Mouse (Mus musculus): ENCODE data around the gene Serpinb9. TPM values are rescaled to one million over a fixed set of nuclear protein-coding genes. Genes with fewer than 3 reads are reported as not detected.
"Not testable (repeated sequence)": the region's sequence is repeated elsewhere in the genome, so short reads cannot be mapped to it uniquely, and the experiment has no call there.

Serpinb9 gene
- total RNA-seq, 2 experiments from 2014 or later: 3.0 to 3.4 TPM

DNA sequence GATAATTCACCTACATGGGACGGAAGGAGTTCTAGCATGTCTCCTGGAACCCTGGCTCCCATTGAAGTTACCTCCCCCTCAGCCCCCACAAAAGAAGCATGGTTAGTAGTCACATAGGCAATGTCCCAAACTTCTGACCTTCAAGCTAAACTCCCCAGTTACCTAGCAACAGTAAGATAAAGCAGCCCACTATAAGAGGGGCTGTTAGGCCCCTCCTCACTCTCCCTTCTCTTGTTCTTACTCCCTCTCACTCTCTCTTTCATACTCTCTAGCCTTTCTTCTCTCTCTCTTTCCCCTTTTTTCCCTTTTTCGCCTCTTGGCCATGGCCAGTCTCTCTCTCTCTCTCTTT is 9.2 kb upstream of the Serpinb9 start:
- no peak for DNase-seq (ENCODE audit: extremely low spot score in 1 of 2, low spot score in 2 of 2)
- intact Hi-C loops (cut with DNase I): no loop called here

DNA sequence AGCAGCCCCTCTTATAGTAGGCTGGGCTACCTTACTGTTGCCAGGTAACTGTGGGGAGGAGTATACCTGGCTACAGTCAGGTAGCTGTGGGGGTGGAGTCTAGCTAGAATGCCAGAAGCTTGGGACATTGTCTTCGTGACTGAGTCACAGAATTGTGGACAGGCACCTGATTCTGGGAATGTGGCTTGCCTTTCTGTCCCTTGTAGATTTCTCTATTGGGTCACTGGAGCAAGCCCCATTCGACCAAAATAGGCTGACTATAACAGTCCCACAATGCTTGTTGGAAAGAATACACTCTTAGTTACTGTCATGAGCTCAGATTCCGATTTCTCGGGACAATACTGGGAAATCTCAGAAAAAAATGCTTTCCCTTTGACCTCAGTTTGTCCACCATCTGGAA is 8.0 kb upstream of the Serpinb9 start:
- no peak for DNase-seq (ENCODE audit: extremely low spot score in 1 of 2, low spot score in 2 of 2)
- intact Hi-C loops (cut with DNase I): no loop called here

DNA sequence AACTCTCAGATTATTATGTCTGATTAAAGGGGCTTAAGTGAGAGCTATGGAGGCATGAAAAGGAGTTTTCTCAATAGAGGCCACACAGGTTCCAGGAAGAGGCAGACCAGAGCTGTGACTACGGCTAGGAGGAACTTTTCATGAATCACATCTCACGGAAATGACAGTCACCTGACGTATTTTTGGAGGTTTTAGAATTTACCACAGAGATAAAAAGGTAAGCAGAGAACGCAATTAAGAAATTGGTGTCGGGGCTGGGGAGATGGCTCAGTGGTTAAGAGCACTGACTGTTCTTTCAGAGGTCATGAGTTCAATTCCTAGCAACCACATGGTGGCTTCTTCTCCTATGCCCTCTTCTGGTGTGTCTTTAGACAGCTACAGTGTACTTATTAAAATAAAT is 1.7 kb upstream of the Serpinb9 start:
- intact Hi-C loops (cut with DNase I): no loop called here
- DNase-seq (ENCODE audit: extremely low spot score in 1 of 2, low spot score in 2 of 2): no peak

DNA sequence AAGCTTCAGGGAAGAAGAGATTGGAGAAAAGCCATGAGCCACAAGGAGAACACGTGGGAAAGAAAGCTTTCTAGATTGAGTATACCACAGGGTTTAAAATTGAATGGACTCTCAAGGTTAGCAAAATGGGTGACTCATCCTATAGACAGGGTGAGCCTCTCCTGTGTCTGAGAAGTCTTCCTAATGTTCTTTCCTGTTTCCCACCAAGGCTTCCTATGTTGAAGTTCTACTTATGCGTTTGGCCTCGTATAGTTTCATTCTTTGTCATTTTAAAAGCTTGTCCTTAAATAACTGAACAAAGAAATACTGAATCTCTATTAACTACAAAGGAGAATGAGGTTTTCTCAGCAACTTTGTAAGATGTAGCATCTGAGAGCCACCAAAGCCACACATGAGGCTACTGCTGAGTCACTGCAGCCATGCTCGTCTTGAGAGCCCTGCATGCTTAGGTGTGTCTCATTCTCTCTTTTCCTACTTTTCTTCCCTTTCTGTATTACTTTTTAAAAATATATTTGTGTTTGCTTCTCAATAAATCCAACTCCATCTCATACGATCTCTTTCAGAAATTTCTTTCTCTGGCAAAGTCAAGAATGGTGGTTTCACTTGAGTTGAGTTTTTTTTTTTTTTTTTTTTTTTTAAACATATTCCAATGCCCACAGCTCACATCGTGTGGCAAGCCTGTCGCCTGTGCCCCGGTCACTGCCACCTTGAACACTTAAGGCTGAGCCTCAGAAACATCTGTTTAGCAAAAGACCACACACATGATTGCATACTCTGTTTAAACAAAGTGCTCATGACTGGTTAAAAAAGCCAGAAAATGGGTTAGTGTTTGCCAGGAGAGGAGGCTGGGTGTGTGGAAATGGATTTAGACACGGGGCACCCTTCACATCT is 718 bp downstream of the Serpinb9 start:
- no peak for DNase-seq (ENCODE audit: extremely low spot score in 1 of 2, low spot score in 2 of 2)

DNA sequence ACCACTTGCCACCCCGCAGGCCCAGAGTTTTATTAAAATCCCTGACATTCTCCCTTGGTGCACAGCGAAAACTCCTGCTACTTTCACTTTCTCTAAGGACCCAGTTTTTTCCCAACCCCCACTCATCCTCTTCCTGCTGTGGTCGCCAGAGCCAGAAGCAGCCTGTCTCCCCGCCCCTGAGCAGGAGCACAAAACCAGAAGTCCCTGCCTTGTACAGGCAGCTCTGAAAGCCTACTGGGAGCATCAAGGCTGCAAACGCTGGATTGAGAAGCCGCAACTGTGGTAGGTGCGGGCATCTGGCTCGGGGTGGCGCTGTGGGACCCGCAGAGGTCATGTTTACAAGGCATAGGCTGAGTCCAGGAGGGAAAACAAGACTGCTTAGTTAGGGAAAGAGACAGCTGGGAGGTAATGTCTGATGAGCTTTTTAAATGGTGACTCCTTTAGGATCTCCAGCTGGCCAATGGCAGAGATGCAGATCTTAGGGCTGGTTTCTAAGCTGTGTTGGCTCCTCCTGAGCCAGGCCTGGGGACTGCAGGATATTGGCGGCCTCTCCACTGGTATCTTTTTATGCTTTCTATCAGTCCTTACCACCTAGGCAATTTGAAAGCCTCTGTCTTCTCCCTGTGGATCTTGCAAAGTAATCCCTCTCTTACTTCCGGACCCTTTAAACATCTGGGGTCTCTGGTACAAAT is 1.5 kb downstream of the Serpinb9 start:
- intact Hi-C loops (cut with DNase I): no loop called here
- peak; percentile 73 to 86 for DNase-seq (ENCODE audit: extremely low spot score in 1 of 2, low spot score in 2 of 2)

More for the DNA sequence above, 718 bp downstream of the Serpinb9 start:
- intact Hi-C loops (cut with DNase I): no loop called here

DNA sequence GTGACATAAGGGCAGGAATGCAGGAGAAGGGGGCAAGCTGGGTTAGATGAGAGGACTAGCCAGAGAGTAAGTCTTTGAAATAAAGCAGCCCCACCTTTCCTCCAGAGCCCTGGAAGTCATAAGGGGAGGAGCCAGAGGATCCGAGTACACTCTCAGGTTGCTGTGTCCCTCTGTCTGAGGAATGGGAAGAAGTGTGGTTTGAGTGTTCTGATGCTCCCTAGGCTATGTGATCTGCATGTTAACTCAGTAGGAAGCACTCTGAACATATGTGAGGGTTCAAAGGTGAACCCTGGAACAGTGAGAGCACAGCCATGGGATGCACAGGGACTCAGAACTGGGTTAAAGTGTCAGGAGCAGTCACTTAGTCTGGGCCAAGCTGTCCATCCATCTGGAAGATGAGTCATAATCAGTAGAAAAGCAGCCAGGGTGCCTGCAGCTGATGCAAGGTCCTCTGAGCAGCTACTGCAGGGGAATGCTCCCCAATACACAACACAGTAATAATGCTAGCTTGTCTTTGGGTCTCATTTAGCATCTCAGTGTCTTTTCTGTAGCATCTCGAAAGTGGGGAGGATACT is 2.5 kb downstream of the Serpinb9 start:
- DNase-seq (ENCODE audit: extremely low spot score in 1 of 2, low spot score in 2 of 2): no peak
- intact Hi-C loops (cut with DNase I): no loop called here

DNA sequence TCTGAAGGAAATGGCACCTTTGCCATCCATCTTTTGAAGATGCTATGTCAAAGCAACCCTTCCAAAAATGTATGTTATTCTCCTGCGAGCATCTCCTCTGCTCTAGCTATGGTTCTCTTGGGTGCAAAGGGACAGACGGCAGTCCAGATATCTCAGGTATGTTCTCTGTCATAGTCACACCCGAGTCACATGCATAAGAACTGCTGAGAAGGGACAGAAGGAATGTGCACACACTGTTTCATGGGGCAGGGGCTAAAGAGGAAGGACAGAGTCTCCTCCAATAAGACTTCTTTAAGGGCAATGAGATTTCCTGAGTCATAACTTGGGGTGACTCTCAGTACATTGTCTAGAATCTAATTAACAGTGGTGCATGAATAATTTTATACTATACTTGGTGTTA is 3.5 kb downstream of the Serpinb9 start:
- intact Hi-C loops (cut with DNase I): no loop called here
- DNase-seq (ENCODE audit: extremely low spot score in 1 of 2, low spot score in 2 of 2): no peak

DNA sequence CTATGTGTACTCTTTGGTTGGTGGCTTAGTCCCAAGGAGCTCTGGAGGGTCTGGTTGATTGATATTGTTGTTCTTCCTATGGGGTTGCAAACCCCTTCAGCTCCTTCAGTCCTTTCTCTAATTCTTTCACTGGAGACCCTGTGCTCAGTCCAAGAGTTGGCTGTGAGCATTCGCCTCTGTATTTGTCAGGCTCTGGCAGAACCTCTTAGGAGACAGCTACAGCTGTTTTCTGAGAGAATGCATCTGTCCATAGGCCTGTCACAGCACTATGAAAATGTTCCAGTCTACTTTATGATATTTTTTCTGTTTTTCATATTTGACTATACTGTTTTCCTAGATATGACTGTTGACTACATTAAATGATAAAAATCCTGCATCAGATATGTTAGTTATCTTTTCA is 9.3 kb downstream of the Serpinb9 start:
- intact Hi-C loops (cut with DNase I): no loop called here
- DNase-seq (ENCODE audit: extremely low spot score in 1 of 2, low spot score in 2 of 2): no peak

DNA sequence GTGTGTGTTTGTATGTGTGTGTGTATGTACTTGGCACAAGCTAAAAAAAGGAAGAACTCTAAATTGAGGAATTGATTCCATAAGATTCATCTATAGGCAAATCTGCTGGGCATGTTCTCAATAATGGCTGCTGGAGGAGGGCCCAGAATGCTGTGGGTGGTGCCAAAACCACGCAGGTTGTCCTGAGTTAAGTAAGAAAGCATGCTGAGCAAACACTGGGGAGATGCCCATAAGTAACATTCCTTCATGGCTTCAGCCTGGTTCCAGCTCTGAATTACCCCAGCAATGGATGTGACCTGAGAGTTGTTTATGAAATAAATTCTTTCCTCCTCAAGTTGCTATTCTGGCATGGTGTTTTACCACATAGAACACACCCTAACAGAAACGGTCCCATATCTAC is 10.2 kb downstream of the Serpinb9 start:
- no peak for DNase-seq (ENCODE audit: extremely low spot score in 1 of 2, low spot score in 2 of 2)
- intact Hi-C loops (cut with DNase I): no loop called here

DNA sequence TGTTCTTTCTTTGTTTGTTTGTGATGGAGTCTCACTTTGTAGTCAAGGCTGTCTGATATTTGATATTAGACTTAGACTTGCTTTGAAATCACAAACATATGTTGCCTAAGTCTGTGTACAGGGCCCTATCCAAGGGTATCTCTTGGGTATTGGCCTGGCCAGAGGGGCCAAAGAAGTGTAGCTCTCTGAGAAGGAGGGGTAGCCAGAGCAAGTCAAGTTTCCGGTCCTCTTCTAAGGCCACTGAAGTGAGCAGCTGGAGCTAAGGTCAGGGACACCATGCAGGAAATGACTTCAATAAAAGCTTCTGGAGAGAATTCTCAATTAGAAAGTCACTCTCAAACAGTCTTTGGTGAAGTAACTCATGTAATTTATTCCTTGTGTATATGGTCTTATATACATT is 19.3 kb downstream of the Serpinb9 start:
- no peak for DNase-seq (ENCODE audit: extremely low spot score in 1 of 2, low spot score in 2 of 2)
- intact Hi-C loops (cut with DNase I): no loop called here

DNA sequence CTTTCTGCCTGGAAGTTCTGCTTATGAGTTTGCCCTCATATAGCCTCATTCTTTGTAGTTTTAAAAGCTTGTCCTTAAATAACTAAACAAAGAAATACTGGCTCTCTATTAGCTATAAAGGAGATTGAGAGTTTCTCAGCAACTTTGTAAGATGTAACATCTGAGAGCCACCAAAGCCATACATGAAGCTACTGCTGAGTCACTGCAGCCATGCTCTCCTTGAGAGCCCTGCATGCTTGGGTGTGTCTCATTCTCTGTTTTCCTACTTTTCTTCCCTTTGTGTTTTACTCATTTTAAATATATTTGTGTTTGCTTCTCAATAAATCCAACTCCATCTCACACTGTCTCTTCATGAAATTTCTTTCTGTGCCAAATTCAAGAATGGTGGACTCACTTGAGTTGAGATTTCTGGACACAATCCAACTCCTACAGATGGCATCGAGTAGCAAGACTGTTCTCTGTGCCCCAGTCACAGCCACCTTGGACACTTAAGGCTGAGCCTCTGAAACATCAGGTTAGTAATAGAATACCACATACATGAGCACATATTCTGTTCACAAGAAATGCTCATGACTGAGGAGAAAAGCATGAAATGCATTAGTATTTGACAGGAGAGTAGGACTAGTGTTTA is 23.5 kb downstream of the Serpinb9 start:
- intact Hi-C loops (cut with DNase I): no loop called here
- no peak for DNase-seq (ENCODE audit: extremely low spot score in 1 of 2, low spot score in 2 of 2)

DNA sequence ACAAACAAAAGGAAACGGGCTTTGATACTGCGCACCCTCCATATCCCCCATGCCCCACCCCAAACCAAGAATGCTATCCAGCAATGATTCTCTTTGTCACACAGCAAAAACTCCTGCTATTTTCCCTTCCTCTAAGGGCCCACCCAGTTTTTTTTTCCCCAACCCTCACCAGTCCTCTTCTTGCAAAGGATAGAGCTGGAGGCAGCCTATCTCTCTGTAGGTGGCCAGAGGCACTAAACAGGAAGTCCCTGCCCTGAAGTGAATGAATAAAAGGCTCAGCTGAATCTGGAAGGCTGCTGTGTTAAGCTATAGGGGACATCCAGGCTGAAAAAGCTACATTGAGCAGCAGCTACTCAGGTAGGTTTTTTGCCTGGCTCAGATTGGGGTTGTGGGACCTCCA is 24.2 kb downstream of the Serpinb9 start, which contains the start of gene Serpinb9b:
TSS of gene Serpinb9b (plus strand) at position 173 of the 400 bp plus-strand sequence.
- intact Hi-C loops (cut with DNase I): no loop called here
- no peak for DNase-seq (ENCODE audit: extremely low spot score in 1 of 2, low spot score in 2 of 2)

DNA sequence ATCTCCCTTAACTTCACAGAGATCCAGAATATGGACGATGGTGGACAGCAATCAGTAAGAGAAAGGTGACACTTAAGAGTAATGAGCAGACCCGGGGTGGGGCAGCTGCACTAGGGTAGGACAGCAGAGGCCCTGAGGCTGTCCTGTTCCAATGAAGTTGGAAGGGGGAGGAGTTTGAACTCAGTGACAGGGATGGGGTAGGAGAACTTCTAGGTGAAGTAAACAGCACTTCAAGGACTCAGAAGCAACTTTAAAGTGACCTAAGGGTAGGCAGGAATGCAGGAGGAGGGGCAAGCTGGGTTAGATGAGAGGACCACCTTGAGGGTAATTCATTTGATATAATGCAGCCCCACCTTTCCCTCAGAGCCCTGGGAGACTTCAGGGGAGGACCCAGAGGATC is 25.1 kb downstream of the Serpinb9 start:
- DNase-seq (ENCODE audit: extremely low spot score in 1 of 2, low spot score in 2 of 2): no peak
- intact Hi-C loops (cut with DNase I): no loop called here

DNA sequence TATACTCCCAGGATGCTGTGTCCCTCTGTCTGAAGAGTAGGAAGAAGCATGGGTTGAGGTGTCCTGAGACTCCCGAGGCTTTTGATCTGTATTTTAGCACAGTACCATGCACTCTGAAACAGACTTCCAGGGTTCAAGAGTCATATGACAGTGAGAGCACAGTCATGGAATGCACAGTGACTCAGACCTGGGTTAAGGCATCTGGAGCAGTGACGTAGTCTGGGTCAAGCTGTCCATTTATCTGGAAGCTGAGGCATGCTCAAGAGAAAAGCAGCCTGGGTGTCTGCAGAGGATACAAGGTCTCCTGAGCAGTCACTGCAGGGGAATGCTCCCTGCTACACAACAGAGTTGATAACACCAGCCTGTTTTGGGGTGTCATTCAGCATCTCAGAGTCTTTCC is 25.5 kb downstream of the Serpinb9 start:
- no peak for DNase-seq (ENCODE audit: extremely low spot score in 1 of 2, low spot score in 2 of 2)
- intact Hi-C loops (cut with DNase I): no loop called here

DNA sequence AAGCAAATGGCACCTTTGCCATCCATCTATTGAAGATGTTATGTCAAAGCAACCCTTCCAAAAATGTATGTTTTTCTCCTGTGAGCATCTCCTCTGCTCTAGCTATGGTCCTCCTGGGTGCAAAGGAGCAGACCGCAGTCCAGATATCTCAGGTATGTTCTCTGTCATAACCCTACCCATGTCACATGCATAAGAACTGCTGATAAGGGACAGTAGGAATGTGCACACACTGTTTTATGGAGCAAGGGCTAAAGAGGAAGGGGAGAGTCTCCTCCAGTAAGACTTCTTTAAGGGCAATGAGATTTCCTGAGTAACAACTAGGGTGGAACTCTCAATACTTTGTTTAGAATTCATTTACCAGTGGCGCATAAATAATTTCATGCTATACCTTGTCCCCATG is 26.4 kb downstream of the Serpinb9 start:
- intact Hi-C loops (cut with DNase I); DNase-seq (ENCODE audit: extremely low spot score in 1 of 2, low spot score in 2 of 2): not testable (repeated sequence)

DNA sequence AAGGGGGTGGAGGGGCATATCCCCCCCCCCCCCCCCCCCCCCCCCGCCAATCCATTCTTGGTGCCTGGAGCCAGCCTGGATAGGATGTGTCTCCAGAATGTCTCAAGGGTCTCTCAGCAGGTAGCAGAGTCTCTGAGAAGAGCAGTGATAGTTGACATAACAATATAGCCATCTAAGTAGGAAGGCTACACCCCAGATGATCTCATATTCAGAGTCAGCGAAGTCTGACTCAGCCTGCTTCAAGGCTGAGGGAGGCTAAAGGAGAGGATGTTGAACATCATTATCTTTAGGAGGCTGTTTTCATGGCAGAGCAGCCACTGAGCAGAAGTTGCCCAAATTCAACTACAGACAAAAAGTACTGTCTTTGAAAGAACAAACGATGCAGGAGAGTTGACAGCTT is 27.2 kb downstream of the Serpinb9 start:
- no peak for DNase-seq (ENCODE audit: extremely low spot score in 1 of 2, low spot score in 2 of 2)
- intact Hi-C loops (cut with DNase I): no loop called here

DNA sequence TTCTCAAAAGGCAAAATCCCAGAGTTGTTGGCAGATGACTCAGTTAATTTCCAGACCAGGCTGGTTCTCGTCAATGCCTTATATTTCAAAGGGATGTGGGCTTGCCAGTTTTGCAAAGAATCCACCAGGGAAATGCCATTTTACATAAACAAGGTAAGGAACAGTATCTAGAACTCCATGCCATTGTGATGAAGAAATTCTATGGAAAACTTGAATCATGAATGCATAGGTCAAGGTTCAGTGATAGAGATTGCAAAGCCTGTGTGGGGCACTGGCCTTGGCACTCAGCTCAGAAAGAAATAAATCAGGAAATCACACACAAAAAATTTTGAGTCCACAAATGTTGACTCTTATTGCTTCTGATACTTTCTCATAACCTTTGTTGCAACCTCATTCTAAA is 32.5 kb downstream of the Serpinb9 start:
- intact Hi-C loops (cut with DNase I): no loop called here
- no peak for DNase-seq (ENCODE audit: extremely low spot score in 1 of 2, low spot score in 2 of 2)

DNA sequence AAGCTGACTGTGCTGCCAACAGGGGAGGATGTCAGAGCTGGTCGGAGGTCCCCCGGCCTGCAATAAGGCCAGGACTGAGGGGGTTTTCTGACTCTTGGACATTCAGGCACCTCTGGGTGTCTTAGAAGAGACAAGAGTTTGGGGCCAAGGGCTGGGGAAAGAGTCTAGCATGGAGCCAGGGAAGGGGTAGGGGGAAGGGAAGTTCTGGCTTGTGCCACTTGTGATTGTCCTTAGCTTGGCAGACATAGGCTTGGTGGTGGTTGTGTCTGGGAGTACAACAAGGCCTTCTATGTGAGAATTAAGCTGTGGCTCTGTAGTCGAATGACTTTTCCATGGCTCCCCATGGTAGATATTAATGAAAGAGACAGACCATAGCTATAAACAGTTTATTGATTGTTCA is 40.5 kb downstream of the Serpinb9 start:
- intact Hi-C loops (cut with DNase I): no loop called here

DNA sequence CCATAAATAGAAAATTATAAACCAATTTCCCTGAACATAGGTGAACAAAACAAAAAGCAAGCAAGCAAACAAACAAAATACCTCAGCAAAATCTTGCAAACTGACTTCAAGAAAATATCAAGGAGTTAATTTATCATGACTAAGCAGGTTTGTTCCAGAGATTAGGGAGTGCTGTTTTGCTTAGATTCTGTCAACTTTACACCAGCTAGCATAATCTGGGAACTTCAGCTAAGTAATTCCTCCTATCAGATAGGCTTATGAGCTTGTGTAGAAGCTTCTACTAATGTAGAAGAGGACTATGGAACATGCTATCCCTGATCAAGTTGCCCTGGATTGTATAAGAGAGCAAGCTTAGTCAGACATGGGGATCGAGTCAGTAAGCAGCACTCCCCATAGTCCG is 44.2 kb downstream of the Serpinb9 start:
- intact Hi-C loops (cut with DNase I): no loop called here
- DNase-seq (ENCODE audit: extremely low spot score in 1 of 2, low spot score in 2 of 2): no peak

More for the DNA sequence above, 40.5 kb downstream of the Serpinb9 start:
- DNase-seq (ENCODE audit: extremely low spot score in 1 of 2, low spot score in 2 of 2): no peak

DNA sequence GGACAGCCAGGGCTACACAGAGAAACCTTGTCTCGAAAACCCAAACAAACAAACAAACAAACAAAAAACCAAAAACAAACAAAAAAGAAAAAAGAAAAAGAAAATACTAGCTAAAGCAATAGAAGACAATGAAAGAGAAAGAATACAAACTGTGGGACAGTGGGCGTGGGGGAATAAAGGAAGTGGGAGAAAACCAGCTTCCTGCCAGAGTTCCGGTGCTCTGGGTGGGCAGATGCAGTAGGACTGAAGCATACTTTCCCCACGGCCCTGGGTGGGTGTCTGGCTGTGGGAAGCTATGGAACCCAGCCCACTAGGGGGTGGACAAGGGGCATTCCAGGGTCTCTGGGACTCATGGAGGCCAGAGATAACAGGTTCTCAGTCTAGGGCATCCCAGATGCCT is 45.1 kb downstream of the Serpinb9 start:
- intact Hi-C loops (cut with DNase I): no loop called here
- no peak for DNase-seq (ENCODE audit: extremely low spot score in 1 of 2, low spot score in 2 of 2)
